Mouse (Mus musculus): ENCODE data around the gene Dnali1.

DNA sequence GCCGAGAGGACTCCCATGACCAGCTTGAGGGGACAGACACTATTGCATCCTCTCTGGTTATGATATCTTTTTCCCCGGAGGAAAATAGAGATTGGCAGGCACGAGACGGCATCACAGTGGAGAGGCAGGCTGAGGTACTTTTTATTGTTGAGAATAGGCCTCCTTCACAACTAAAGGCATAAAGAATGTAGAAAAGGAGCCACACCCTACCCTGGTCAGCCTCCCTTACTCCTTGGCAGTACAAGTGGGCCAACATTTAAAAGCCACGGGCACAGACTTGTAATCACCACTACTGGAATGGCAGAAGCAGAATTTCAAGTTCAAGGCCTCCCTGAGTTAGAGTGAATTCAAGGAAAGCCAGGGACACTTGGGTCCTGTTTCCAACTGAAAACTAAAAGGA lies 7.5 kb downstream of the Dnali1 start:
- TF ChIP-seq USF1 (IDR thresholded peaks at IDR 0.05; ENCODE audit: low read depth) = no peak
- TF ChIP-seq CTCF (IDR thresholded peaks at IDR 0.05; ENCODE audit: control insufficient read depth, insufficient read depth, insufficient read length) = no peak
- no peak for TF ChIP-seq MAX (IDR thresholded peaks at IDR 0.05)

Measured in C2C12 (cell line).